Mouse (Mus musculus): ENCODE measurements around the gene Tmem121.
"Not testable (repeated sequence)": the region's sequence is repeated elsewhere in the genome, so short reads cannot be mapped to it uniquely, and the experiment has no call there.

The Tmem121 gene

GRCm38 (mm10) chr12:113184945-113185344, 785 bp upstream of the Tmem121 start:
- no peak for DNase-seq (ENCODE audit: extremely low read depth, low read depth, low spot score)

GRCm38 (mm10) chr12:113186326-113187010, 738 bp downstream of the Tmem121 start:
- no peak for DNase-seq (ENCODE audit: extremely low read depth, low read depth, low spot score)

GRCm38 (mm10) chr12:113187011-113187375, 1.3 kb downstream of the Tmem121 start:
- DNase-seq (ENCODE audit: extremely low read depth, low read depth, low spot score): no peak

GRCm38 (mm10) chr12:113187584-113188295, 2.0 kb downstream of the Tmem121 start:
- no peak for DNase-seq (ENCODE audit: extremely low read depth, low read depth, low spot score)

GRCm38 (mm10) chr12:113188349-113189055, 2.8 kb downstream of the Tmem121 start:
- no peak for DNase-seq (ENCODE audit: extremely low read depth, low read depth, low spot score)

GRCm38 (mm10) chr12:113193423-113193822, 7.7 kb downstream of the Tmem121 start:
- no peak for DNase-seq (ENCODE audit: extremely low read depth, low read depth, low spot score)

- DNase-seq (ENCODE audit: extremely low read depth, low read depth, low spot score): not testable (repeated sequence)
Observed at GRCm38 (mm10) chr12:113199132-113199531, 13.4 kb downstream of the Tmem121 start.

GRCm38 (mm10) chr12:113201301-113201700, 15.6 kb downstream of the Tmem121 start:
- DNase-seq (ENCODE audit: extremely low read depth, low read depth, low spot score): no peak

GRCm38 (mm10) chr12:113202008-113202407, 16.3 kb downstream of the Tmem121 start:
- no peak for DNase-seq (ENCODE audit: extremely low read depth, low read depth, low spot score)

GRCm38 (mm10) chr12:113203522-113203921, 17.8 kb downstream of the Tmem121 start:
- DNase-seq (ENCODE audit: extremely low read depth, low read depth, low spot score): no peak

GRCm38 (mm10) chr12:113205251-113205942, 19.7 kb downstream of the Tmem121 start:
- DNase-seq (ENCODE audit: extremely low read depth, low read depth, low spot score): no peak

- DNase-seq (ENCODE audit: extremely low read depth, low read depth, low spot score): no peak
Observed at GRCm38 (mm10) chr12:113207737-113208136, 22.0 kb downstream of the Tmem121 start.

GRCm38 (mm10) chr12:113210586-113211378, 25.1 kb downstream of the Tmem121 start:
- DNase-seq (ENCODE audit: extremely low read depth, low read depth, low spot score): no peak

GRCm38 (mm10) chr12:113211772-113212171, 26.0 kb downstream of the Tmem121 start:
- no peak for DNase-seq (ENCODE audit: extremely low read depth, low read depth, low spot score)

- no peak for DNase-seq (ENCODE audit: extremely low read depth, low read depth, low spot score)
Observed at GRCm38 (mm10) chr12:113212326-113212924, 26.7 kb downstream of the Tmem121 start.

GRCm38 (mm10) chr12:113213226-113213625, 27.5 kb downstream of the Tmem121 start:
- DNase-seq (ENCODE audit: extremely low read depth, low read depth, low spot score): no peak

- DNase-seq (ENCODE audit: extremely low read depth, low read depth, low spot score): no peak
Observed at GRCm38 (mm10) chr12:113214072-113214808, 28.5 kb downstream of the Tmem121 start.

GRCm38 (mm10) chr12:113214972-113215666, 29.4 kb downstream of the Tmem121 start:
- DNase-seq (ENCODE audit: extremely low read depth, low read depth, low spot score): no peak

Measured in fat pad, adult 2 months (tissue).